Mouse (Mus musculus) intestine, postnatal 0 days (tissue): Measurements from ENCODE around the gene Marveld1. TPM values are rescaled to one million over a fixed set of nuclear protein-coding genes. Genes with fewer than 3 reads are reported as not detected.

Experiments used
- ATAC-seq: fragments of 200-750 bp; cut with Nextera tagmentation; 2 replicates; pipeline ENCODE4 v1.8.0; 2017; ENCODE audit warnings: mild to moderate bottlenecking, moderate TSS enrichment, moderate library complexity
- H3K27ac ChIP-seq: fragments of 300-500 bp; sonication (generic); 2 replicates; pipeline ENCODE4 v1.5.1; 2014; ENCODE audit warnings: mild to moderate bottlenecking, low read depth, low read length, moderate library complexity
- H3K27me3 ChIP-seq: fragments of 300-500 bp; sonication (generic); replicated peaks from 2 replicates; pipeline ENCODE4 v1.6.1; 2014; ENCODE audit warnings: low read length, mixed read lengths; ENCODE audit not compliant: control insufficient read depth, insufficient read depth
- H3K36me3 ChIP-seq: fragments of 300-500 bp; sonication (generic); 2 replicates; pipeline ENCODE4 v1.6.1; 2014; ENCODE audit warnings: mild to moderate bottlenecking, moderate library complexity; ENCODE audit not compliant: control insufficient read depth, insufficient read depth
- H3K4me1 ChIP-seq: fragments of 300-500 bp; sonication (generic); replicated peaks from 2 replicates; pipeline ENCODE4 v1.6.1; 2014; ENCODE audit warnings: antibody characterized with exemption, low read length, mixed read lengths; ENCODE audit not compliant: control insufficient read depth, insufficient read depth
- H3K4me2 ChIP-seq: fragments of 300-500 bp; sonication (generic); replicated peaks from 2 replicates; pipeline ENCODE4 v1.6.1; 2014; ENCODE audit warnings: low read depth, mild to moderate bottlenecking, moderate library complexity
- H3K4me3 ChIP-seq: fragments of 300-500 bp; sonication (generic); 2 replicates; pipeline ENCODE4 v1.5.1; 2014; ENCODE audit warnings: low read depth, low read length
- H3K9ac ChIP-seq: fragments of 300-500 bp; sonication (generic); 2 replicates; pipeline ENCODE4 v1.6.1; 2014; ENCODE audit warnings: mild to moderate bottlenecking, low read depth, low read length
- H3K9me3 ChIP-seq: fragments of 300-500 bp; sonication (generic); 2 replicates; pipeline ENCODE4 v1.6.1; 2016; ENCODE audit warnings: mixed run types; ENCODE audit not compliant: control insufficient read depth
- CTCF ChIP-seq: sonication (generic); IDR thresholded peaks from 2 replicates; pipeline ENCODE4 v1.5.1; 2016; ENCODE audit warnings: low read depth, mild to moderate bottlenecking, control low read depth, antibody characterized with exemption, moderate library complexity
- WGBS: fragments of 180-500 bp; shearing (Covaris S2); extraction: QIAGEN DNeasy Blood & Tissue Kit; methylation state at CpG from one replicate; pipeline ENCODE4 v1.1.7; 2014; 5-methylcytosine and 5-hydroxymethylcytosine counted together
- polyA plus RNA-seq: library from polyadenylated mRNA; unstranded; fragments of >200 nt; fragmentation: Nextera tagmentation; extraction: Ambion mirVana; gene quantifications from 2 replicates; pipeline ENCODE4 v1.2.1, GENCODE M21; 2015

Marveld1 gene
- polyA plus RNA-seq, 1 experiment from 2014 or later = 9.6 TPM

- H3K27ac ChIP-seq = peak within 1 kb of the TSS; percentile 74
- H3K36me3 ChIP-seq = peaks cover 9% of the 10 kb centered on the region
- 0 out of 2 replicates have a peak, but pooled peaks cover 3% of the 10 kb centered on the region for H3K4me1 ChIP-seq
- TF ChIP-seq CTCF = no peak
- WGBS = under 1% methylated on average over 54 of the region's 54 CpGs
- ATAC-seq = peak; percentile 96
- H3K4me2 ChIP-seq = peak within 1 kb of the TSS; percentile 90
- H3K4me3 ChIP-seq = peak within 1 kb of the TSS; percentile 58
- no peaks in the 10 kb centered on the region for H3K9me3 ChIP-seq
- peak within 1 kb of the TSS; percentile 79 for H3K9ac ChIP-seq
- H3K27me3 ChIP-seq = no peaks in the 10 kb centered on the region
Measured at GRCm38 (mm10) chr19:42128787-42129508, 18.3 kb upstream of the Marveld1 start, which contains the start of gene Avpi1. Gene Avpi1 (minus strand): TSS chr19:42129059.

GRCm38 (mm10) chr19:42129509-42130293, 17.5 kb upstream of the Marveld1 start:
- Histone ChIP-seq H3K36me3 (peaks cover 5% of the 10 kb centered on the region), H3K4me3 (peak overlapping the region; percentile 58), H3K27me3 (no peaks in the 10 kb centered on the region), H3K9me3 (no peaks in the 10 kb centered on the region), H3K9ac (no peak overlapping the region), H3K4me1 (0 out of 2 replicates have a peak, but pooled peaks cover 3% of the 10 kb centered on the region), H3K4me2 (peak overlapping the region; percentile 90), H3K27ac (peak overlapping the region; percentile 74)
- 48% methylated on average over 14 of the region's 14 CpGs for WGBS
- peak; percentile 13 for ATAC-seq
- no peak for TF ChIP-seq CTCF

- Histone ChIP-seq H3K4me2 (no peak overlapping the region), H3K9ac (no peak overlapping the region), H3K4me3 (no peak overlapping the region), H3K27me3 (no peaks in the 10 kb centered on the region), H3K27ac (no peak overlapping the region), H3K36me3 (no peaks in the 10 kb centered on the region; the same call in 1 of the 2 replicates), H3K4me1 (0 out of 2 replicates have a peak, but pooled peaks cover 3% of the 10 kb centered on the region), H3K9me3 (no peaks in the 10 kb centered on the region)
- TF ChIP-seq CTCF = no peak
- WGBS = 76% methylated on average over 3 of the region's 3 CpGs
- no peak for ATAC-seq
Measured at GRCm38 (mm10) chr19:42130294-42130606, 16.9 kb upstream of the Marveld1 start.

GRCm38 (mm10) chr19:42131101-42131500, 16.1 kb upstream of the Marveld1 start:
- no peaks in the 10 kb centered on the region for H3K27me3 ChIP-seq
- no peaks in the 10 kb centered on the region for H3K9me3 ChIP-seq
- no peak overlapping the region for H3K9ac ChIP-seq
- H3K4me3 ChIP-seq = no peak overlapping the region
- no peak for ATAC-seq
- 0 out of 2 replicates have a peak, but pooled peaks cover 3% of the 10 kb centered on the region for H3K4me1 ChIP-seq
- 58% methylated on average over 5 of the region's 5 CpGs for WGBS
- no peak for TF ChIP-seq CTCF
- no peak overlapping the region for H3K27ac ChIP-seq
- no peaks in the 10 kb centered on the region for H3K36me3 ChIP-seq
- H3K4me2 ChIP-seq = no peak overlapping the region

- no peak for TF ChIP-seq CTCF
- Histone ChIP-seq H3K4me2 (no peak overlapping the region), H3K27ac (no peak overlapping the region), H3K27me3 (no peaks in the 10 kb centered on the region), H3K36me3 (no peaks in the 10 kb centered on the region), H3K4me1 (no peaks in the 10 kb centered on the region), H3K9me3 (no peaks in the 10 kb centered on the region), H3K4me3 (no peak overlapping the region), H3K9ac (no peak overlapping the region)
- no peak for ATAC-seq
Measured at GRCm38 (mm10) chr19:42135070-42135469, 12.1 kb upstream of the Marveld1 start.

GRCm38 (mm10) chr19:42136126-42136525, 11.1 kb upstream of the Marveld1 start:
- 39% methylated on average over 5 of the region's 5 CpGs for WGBS
- H3K36me3 ChIP-seq = no peaks in the 10 kb centered on the region
- ATAC-seq = no peak
- no peak overlapping the region for H3K27ac ChIP-seq
- no peaks in the 10 kb centered on the region for H3K9me3 ChIP-seq
- no peak overlapping the region for H3K4me3 ChIP-seq
- H3K9ac ChIP-seq = no peak overlapping the region
- no peaks in the 10 kb centered on the region for H3K4me1 ChIP-seq
- H3K27me3 ChIP-seq = no peaks in the 10 kb centered on the region
- H3K4me2 ChIP-seq = no peak overlapping the region
- TF ChIP-seq CTCF = no peak
